Mouse (Mus musculus) thymus, postnatal 36 days (tissue): ENCODE measurements around the gene Rgs3.

Experiments
- DNase-seq, 2 experiments: peaks; one replicate each; pipeline ENCODE4 v3.0.0; 2022; ENCODE audit warnings: mixed read lengths in 2 of 2

Gene Rgs3

GRCm38 (mm10) chr4:62728471-62728870, 168.8 kb downstream of the Rgs3 start:
- no peak for DNase-seq

- DNase-seq = no peak
Measured at GRCm38 (mm10) chr4:62729191-62729590, 169.5 kb downstream of the Rgs3 start.

- DNase-seq = no peak
Measured at GRCm38 (mm10) chr4:62729941-62730340, 170.3 kb downstream of the Rgs3 start.

GRCm38 (mm10) chr4:62730861-62731260, 171.2 kb downstream of the Rgs3 start:
- DNase-seq = no peak

GRCm38 (mm10) chr4:62731531-62732063, 171.9 kb downstream of the Rgs3 start:
- DNase-seq = no peak

GRCm38 (mm10) chr4:62732096-62732495, 172.4 kb downstream of the Rgs3 start:
- DNase-seq = no peak

GRCm38 (mm10) chr4:62732840-62733239, 173.2 kb downstream of the Rgs3 start:
- no peak for DNase-seq

GRCm38 (mm10) chr4:62733938-62734337, 174.3 kb downstream of the Rgs3 start:
- no peak for DNase-seq

- DNase-seq = no peak
Measured at GRCm38 (mm10) chr4:62735291-62735690, 175.6 kb downstream of the Rgs3 start.

- DNase-seq = no peak
Measured at GRCm38 (mm10) chr4:62735878-62736277, 176.2 kb downstream of the Rgs3 start.

GRCm38 (mm10) chr4:62736421-62736820, 176.8 kb downstream of the Rgs3 start:
- peak in 1 of 2 experiments; percentile 2 for DNase-seq

GRCm38 (mm10) chr4:62736904-62737303, 177.3 kb downstream of the Rgs3 start:
- no peak for DNase-seq

GRCm38 (mm10) chr4:62737983-62738695, 178.5 kb downstream of the Rgs3 start:
- DNase-seq = peak in 1 of 2 experiments; percentile 17

GRCm38 (mm10) chr4:62738996-62739395, 179.3 kb downstream of the Rgs3 start:
- peak in 1 of 2 experiments; percentile 7 for DNase-seq

- DNase-seq = no peak
Measured at GRCm38 (mm10) chr4:62739591-62739990, 179.9 kb downstream of the Rgs3 start.

GRCm38 (mm10) chr4:62740282-62741054, 180.8 kb downstream of the Rgs3 start:
- DNase-seq = peak in 1 of 2 experiments; percentile 5

GRCm38 (mm10) chr4:62741055-62741453, 181.4 kb downstream of the Rgs3 start:
- no peak for DNase-seq

GRCm38 (mm10) chr4:62741601-62742000, 182.0 kb downstream of the Rgs3 start:
- no peak for DNase-seq

- DNase-seq = peak in 1 of 2 experiments; percentile 4
Measured at GRCm38 (mm10) chr4:62742885-62743760, 183.5 kb downstream of the Rgs3 start.

- no peak for DNase-seq
Measured at GRCm38 (mm10) chr4:62744534-62744956, 184.9 kb downstream of the Rgs3 start.

- DNase-seq = no peak
Measured at GRCm38 (mm10) chr4:62744985-62745638, 185.5 kb downstream of the Rgs3 start.
